Mouse (Mus musculus) cerebellum, adult 2 months (tissue): ENCODE results near the gene Pak3. TPM values are rescaled to one million over a fixed set of nuclear protein-coding genes. Genes with fewer than 3 reads are reported as not detected.

Experiments
- DNase-seq, 2 experiments: peaks; one replicate each; pipeline ENCODE4 v3.0.0; 2021
- H3K27ac ChIP-seq: fragments of 200-500 bp; 2 replicates; pipeline ENCODE4 v1.5.1; 2012; ENCODE audit warnings: low read length, control low read depth, inconsistent platforms; ENCODE audit not compliant: insufficient read depth
- H3K27me3 ChIP-seq: fragments of 200-500 bp; 2 replicates; pipeline ENCODE4 v1.6.1; 2012; ENCODE audit warnings: inconsistent platforms, mild to moderate bottlenecking, low read length, moderate library complexity; ENCODE audit not compliant: control insufficient read depth, insufficient read depth
- H3K4me1 ChIP-seq: fragments of 200-500 bp; 2 replicates; pipeline ENCODE4 v1.6.1; 2011; ENCODE audit warnings: low read length; ENCODE audit not compliant: control insufficient read depth, insufficient read depth
- H3K4me3 ChIP-seq: fragments of 200-500 bp; replicated peaks from 2 replicates; pipeline ENCODE3; 2011; ENCODE audit warnings: mild to moderate bottlenecking, low read depth, low read length, control low read depth; ENCODE audit not compliant: insufficient read depth
- CTCF ChIP-seq: fragments of 200-500 bp; IDR thresholded peaks from 2 replicates; pipeline ENCODE4 v1.5.1; 2011; ENCODE audit warnings: low read depth, mild to moderate bottlenecking, control low read depth, low read length, moderate library complexity, borderline replicate concordance; ENCODE audit not compliant: insufficient read depth
- POLR2A ChIP-seq: fragments of 200-500 bp; IDR thresholded peaks from 2 replicates; pipeline ENCODE4 v1.6.1; 2011; ENCODE audit warnings: low read length, control low read depth, borderline replicate concordance; ENCODE audit not compliant: insufficient read depth
- WGBS: fragments of 180-500 bp; shearing (Covaris S2); methylation state at CpG from one replicate; pipeline ENCODE4 v1.1.7; 2018; 5-methylcytosine and 5-hydroxymethylcytosine counted together
- polyA plus RNA-seq: library from polyadenylated mRNA; depleted of rRNA; stranded (reverse); fragments of >200 nt; gene quantifications from 2 replicates; pipeline ENCODE4 v1.2.3, GENCODE M21; 2012

Gene Pak3
- polyA plus RNA-seq, 1 experiment = 14.9 TPM

- DNase-seq = peak in 1 of 2 experiments; percentile 5
- no peak for TF ChIP-seq POLR2A
- TF ChIP-seq CTCF = no peak
- Histone ChIP-seq H3K27ac (no peak overlapping the region), H3K4me1 (no peaks in the 10 kb centered on the region), H3K27me3 (no peaks in the 10 kb centered on the region), H3K4me3 (no peak overlapping the region)
- WGBS = 21% methylated on average over 4 of the region's 4 CpGs
Measured at GRCm38 (mm10) chrX:143666991-143667390, 148.6 kb downstream of the Pak3 start.

- DNase-seq = peak; percentile 31 to 45
- H3K4me3 ChIP-seq = no peak overlapping the region
- H3K4me1 ChIP-seq = no peaks in the 10 kb centered on the region
- no peak overlapping the region for H3K27ac ChIP-seq
- TF ChIP-seq POLR2A (no peak), CTCF (0 out of 2 replicates have a peak, but pooled peaks have one; percentile 25)
- no peaks in the 10 kb centered on the region for H3K27me3 ChIP-seq
- 51% methylated on average over 3 of the region's 3 CpGs for WGBS
Measured at GRCm38 (mm10) chrX:143668242-143668641, 149.9 kb downstream of the Pak3 start.

- Histone ChIP-seq H3K4me3 (no peak overlapping the region), H3K27ac (no peak overlapping the region), H3K27me3 (no peaks in the 10 kb centered on the region), H3K4me1 (no peaks in the 10 kb centered on the region)
- DNase-seq = no peak
- no peak for TF ChIP-seq POLR2A
- no peak for TF ChIP-seq CTCF
- 81% methylated on average over 2 of the region's 2 CpGs for WGBS
Measured at GRCm38 (mm10) chrX:143678566-143678965, 160.2 kb downstream of the Pak3 start.

GRCm38 (mm10) chrX:143722250-143722649 is 203.9 kb downstream of the Pak3 start:
- DNase-seq = no peak
- Histone ChIP-seq H3K27me3 (no peaks in the 10 kb centered on the region), H3K4me1 (no peaks in the 10 kb centered on the region), H3K27ac (no peak overlapping the region), H3K4me3 (no peak overlapping the region)
- 90% methylated on average over 1 of the region's 1 CpGs for WGBS
- TF ChIP-seq CTCF (no peak), POLR2A (no peak)

- WGBS = 96% methylated on average over 3 of the region's 3 CpGs
- Histone ChIP-seq H3K4me3 (no peak overlapping the region), H3K27me3 (no peaks in the 10 kb centered on the region), H3K27ac (no peak overlapping the region), H3K4me1 (no peaks in the 10 kb centered on the region)
- no peak for DNase-seq
- no peak for TF ChIP-seq CTCF
- TF ChIP-seq POLR2A = no peak
Measured at GRCm38 (mm10) chrX:143725411-143725810, 207.0 kb downstream of the Pak3 start.

GRCm38 (mm10) chrX:143736035-143736434 is 217.6 kb downstream of the Pak3 start:
- Histone ChIP-seq H3K4me1 (no peaks in the 10 kb centered on the region), H3K27ac (no peak overlapping the region), H3K4me3 (no peak overlapping the region), H3K27me3 (no peaks in the 10 kb centered on the region)
- DNase-seq = peak in 1 of 2 experiments; percentile 4
- 32% methylated on average over 4 of the region's 4 CpGs for WGBS
- TF ChIP-seq POLR2A (no peak), CTCF (peak; percentile 31; the same call in 1 of the 2 replicates)

- H3K4me3 ChIP-seq = no peak overlapping the region
- WGBS = 26% methylated on average over 2 of the region's 2 CpGs
- DNase-seq = peak; percentile 12 to 14
Measured at GRCm38 (mm10) chrX:143739171-143739570, 220.8 kb downstream of the Pak3 start.

GRCm38 (mm10) chrX:143762556-143762955 is 244.2 kb downstream of the Pak3 start:
- DNase-seq = no peak
- TF ChIP-seq CTCF (no peak), POLR2A (no peak)

More at GRCm38 (mm10) chrX:143739171-143739570, 220.8 kb downstream of the Pak3 start:
- TF ChIP-seq POLR2A (no peak), CTCF (peak; percentile 52; the same call in 1 of the 2 replicates)
- no peaks in the 10 kb centered on the region for H3K4me1 ChIP-seq
- H3K27ac ChIP-seq = no peak overlapping the region
- H3K27me3 ChIP-seq = no peaks in the 10 kb centered on the region

GRCm38 (mm10) chrX:143815948-143816347 is 297.6 kb downstream of the Pak3 start:
- H3K4me1 ChIP-seq = no peaks in the 10 kb centered on the region
- H3K4me3 ChIP-seq = no peak overlapping the region
- DNase-seq = no peak
- H3K27me3 ChIP-seq = no peaks in the 10 kb centered on the region
- TF ChIP-seq POLR2A = no peak
- TF ChIP-seq CTCF = no peak
- H3K27ac ChIP-seq = no peak overlapping the region
- 74% methylated on average over 1 of the region's 1 CpGs for WGBS

More at GRCm38 (mm10) chrX:143762556-143762955, 244.2 kb downstream of the Pak3 start:
- no peaks in the 10 kb centered on the region for H3K27me3 ChIP-seq
- WGBS = 41% methylated on average over 3 of the region's 3 CpGs
- H3K27ac ChIP-seq = no peak overlapping the region
- H3K4me3 ChIP-seq = no peak overlapping the region
- no peaks in the 10 kb centered on the region for H3K4me1 ChIP-seq
